ENCODE assay signal across 23 mouse cellular contexts in the genomic region with DNA sequence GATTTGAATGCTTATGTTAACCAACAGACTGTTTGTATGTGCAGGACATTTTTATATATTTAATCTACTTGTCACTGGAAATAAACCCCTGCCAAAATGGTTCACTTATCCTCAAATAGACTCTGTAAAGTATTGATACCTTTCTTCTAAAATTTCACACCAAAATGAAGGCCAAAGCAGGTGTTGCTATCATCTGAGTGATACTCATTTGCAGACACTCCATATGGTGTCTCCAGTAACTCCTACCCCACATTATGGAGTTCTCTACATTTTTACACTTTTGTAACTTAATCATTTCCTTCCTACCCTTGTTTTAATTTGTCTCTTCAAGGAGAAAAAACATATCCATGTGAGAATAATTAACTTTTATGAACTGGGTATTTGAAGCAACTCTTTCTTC.
DNase-seq lines count a peak whose midpoint lies in the region; ATAC-seq lines count a peak whose summit lies in the region.
"Had no signal": no experiment of that assay in that cellular context is flagged by ENCODE, and none has a peak within 500 bp of the region (broad histone marks: within the 10 kb centered on the region; RNA-seq: fewer than 3 reads in every experiment).

No protein-coding gene starts in this region.

- no peaks in the 10 kb centered on the region for H3K9me3 ChIP-seq in forebrain, embryonic 14.5 days (replicated peaks; ENCODE audit: control insufficient read depth, low read length)
- H3K9me3 ChIP-seq in forebrain, embryonic 12.5 days = no peaks in the 10 kb centered on the region

- no peaks in the 10 kb centered on the region for H3K36me3 ChIP-seq in forebrain, embryonic 14.5 days (ENCODE audit: control insufficient read depth, insufficient read depth, low read length)
- no peaks in the 10 kb centered on the region for H3K36me3 ChIP-seq in forebrain, embryonic 12.5 days (replicated peaks)
- H3K36me3 ChIP-seq: G1E had no signal

- no peak overlapping the region for H3K4me3 ChIP-seq in forebrain, embryonic 14.5 days (ENCODE audit: low read depth, low read length)
- no peak overlapping the region for H3K4me3 ChIP-seq in forebrain, embryonic 12.5 days (replicated peaks)

- H3K4me1 ChIP-seq in forebrain, embryonic 14.5 days (ENCODE audit: control insufficient read depth, insufficient read depth, low read length) = no peaks in the 10 kb centered on the region
- H3K4me1 ChIP-seq in forebrain, embryonic 12.5 days = peaks cover 8% of the 10 kb centered on the region

- peak; percentile 11 for DNase-seq in forebrain, embryonic 14.5 days (ENCODE audit: low spot score)
- no peak for DNase-seq in frontal cortex, postnatal 14 days (ENCODE audit: low spot score in 2 of 2)
- peak; percentile 42 for DNase-seq in brain, adult 2 months (ENCODE audit: low read depth, low spot score)
- peak; percentile 33 for DNase-seq in telencephalon, adult 2 months (ENCODE audit: low read depth, low spot score)
- no peak for DNase-seq in adrenal gland, postnatal 36 days
- DNase-seq in cerebellum, postnatal 36 days = no peak
- DNase-seq: adrenal gland, adult 2 months; adrenal gland, adult 8-10 months; adrenal gland, postnatal 10 days; adrenal gland, postnatal 14 days; adrenal gland, postnatal 25 days; B cell, adult 2 months; cerebellum, adult 11 months; cerebellum, adult 11-12 months; cerebellum, adult 18-20 months; cerebellum, adult 2 months had no signal

- ATAC-seq in forebrain, embryonic 14.5 days = peak; percentile 50; the same call in 1 of the 2 replicates
- no peak for ATAC-seq in forebrain, embryonic 12.5 days (ENCODE audit: low FRiP score)
- ATAC-seq in frontal cortex, adult (ENCODE audit: low TSS enrichment) = peak; percentile 23; the same call in 1 of the 2 replicates
- ATAC-seq: activated CD4-positive, CD25-positive, alpha-beta regulatory T cell, adult 4 months; CD4-positive, CD25-positive, alpha-beta regulatory T cell, adult 4 months; Patski had no signal

- no peak overlapping the region for H3K27ac ChIP-seq in forebrain, embryonic 14.5 days (ENCODE audit: low read depth, low read length)
- H3K27ac ChIP-seq in forebrain, embryonic 12.5 days = no peak overlapping the region

- no peak overlapping the region for H3K4me2 ChIP-seq in forebrain, embryonic 14.5 days (ENCODE audit: low read length)
- no peak overlapping the region for H3K4me2 ChIP-seq in forebrain, embryonic 12.5 days

- no peak overlapping the region for H3K9ac ChIP-seq in forebrain, embryonic 14.5 days (ENCODE audit: low read length)
- H3K9ac ChIP-seq in forebrain, embryonic 12.5 days = no peak overlapping the region

- no peaks in the 10 kb centered on the region for H3K27me3 ChIP-seq in forebrain, embryonic 14.5 days (replicated peaks; ENCODE audit: control insufficient read depth, insufficient read depth, low read length)
- H3K27me3 ChIP-seq in forebrain, embryonic 12.5 days = no peaks in the 10 kb centered on the region
- H3K27me3 ChIP-seq: CH12.LX had no signal

Comparison
In these comparisons a context has a peak if more than half of its experiments do, and no peak if none do; other contexts are left out.
1. DNase-seq: peak in forebrain, embryonic 14.5 days (single experiment), brain, adult 2 months (single experiment) and telencephalon, adult 2 months (single experiment); none in frontal cortex, postnatal 14 days (0 of 2), adrenal gland, postnatal 36 days (0 of 2) and cerebellum, postnatal 36 days (0 of 2).